Mouse (Mus musculus) thymus, adult 2 months (tissue): ENCODE results near the gene Olfr507.
"Not testable (repeated sequence)": the region's sequence is repeated elsewhere in the genome, so short reads cannot be mapped to it uniquely, and the experiment has no call there.

Experiments
- CTCF ChIP-seq: fragments of 200-500 bp; IDR thresholded peaks from 2 replicates; pipeline ENCODE4 v1.5.1; 2012; ENCODE audit warnings: mild to moderate bottlenecking, control low read depth, low read length, moderate library complexity, borderline replicate concordance; ENCODE audit not compliant: control insufficient read depth, poor library complexity, insufficient read depth; ENCODE audit errors: extremely low read depth
- POLR2A ChIP-seq: fragments of 200-500 bp; IDR thresholded peaks from 2 replicates; pipeline ENCODE4 v1.6.1; 2012; ENCODE audit warnings: mild to moderate bottlenecking, low read length, control low read depth, moderate library complexity; ENCODE audit not compliant: control insufficient read depth, poor library complexity, insufficient read depth; ENCODE audit errors: extremely low read depth

- TF ChIP-seq POLR2A, CTCF: not testable (repeated sequence)
These were observed 19.7 kb upstream of the Olfr507 start for GRCm38 (mm10) chr7:108601916-108602315.
